Mouse (Mus musculus) erythroblast, embryonic 14.5 days (primary cell): ENCODE results near the gene Pld5.

Experiments
- GATA1 ChIP-seq: IDR thresholded peaks from 2 replicates; pipeline ENCODE4 v1.6.1; 2012; ENCODE audit warnings: low read length, inconsistent platforms, mixed read lengths
- TAL1 ChIP-seq: IDR thresholded peaks from 3 replicates; pipeline ENCODE4 v1.6.1; 2012; ENCODE audit warnings: low read length, inconsistent platforms, mixed read lengths

- no peak for TF ChIP-seq TAL1
- TF ChIP-seq GATA1 = no peak
These were observed 194.1 kb downstream of the Pld5 start for GRCm38 (mm10) chr1:176080969-176081368.
